Mouse (Mus musculus) natural killer cell, adult 2 months (primary cell): ENCODE measurements around the gene Spem1.
"Not testable (repeated sequence)": the region's sequence is repeated elsewhere in the genome, so short reads cannot be mapped to it uniquely, and the experiment has no call there.

Experiments used
- DNase-seq, 2 experiments: peaks; one replicate each; pipeline ENCODE4 v3.0.0; 2022; ENCODE audit warnings: low spot score in 2 of 2

Spem1 gene

GRCm38 (mm10) chr11:69822080-69822479, at the start of gene Spem1:
Gene Spem1 (minus strand): TSS chr11:69822180.
- DNase-seq = no peak

GRCm38 (mm10) chr11:69870289-69871069, 48.5 kb upstream of the Spem1 start:
- no peak for DNase-seq

- DNase-seq = no peak
These were observed 45.4 kb upstream of the Spem1 start for GRCm38 (mm10) chr11:69867335-69867734.

GRCm38 (mm10) chr11:69865561-69865960, 43.6 kb upstream of the Spem1 start:
- no peak for DNase-seq

- DNase-seq = no peak
These were observed 42.3 kb upstream of the Spem1 start for GRCm38 (mm10) chr11:69864138-69864860.

- not testable (repeated sequence) for DNase-seq
These were observed 41.7 kb upstream of the Spem1 start for GRCm38 (mm10) chr11:69863729-69864128.

GRCm38 (mm10) chr11:69858113-69858998, 36.4 kb upstream of the Spem1 start, which contains the start of gene Tnk1:
Gene Tnk1 (minus strand): TSS chr11:69858730.
- DNase-seq = no peak

GRCm38 (mm10) chr11:69855347-69855746, 33.4 kb upstream of the Spem1 start:
- peak; percentile 44 to 65 for DNase-seq

GRCm38 (mm10) chr11:69854680-69855079, 32.7 kb upstream of the Spem1 start:
- no peak for DNase-seq

GRCm38 (mm10) chr11:69853994-69854393, 32.0 kb upstream of the Spem1 start:
- DNase-seq = no peak

- DNase-seq = no peak
These were observed 28.8 kb upstream of the Spem1 start for GRCm38 (mm10) chr11:69850754-69851153.

- no peak for DNase-seq
These were observed 27.9 kb upstream of the Spem1 start for GRCm38 (mm10) chr11:69849884-69850283.

GRCm38 (mm10) chr11:69849128-69849527, 27.1 kb upstream of the Spem1 start:
- DNase-seq = no peak

GRCm38 (mm10) chr11:69848021-69848420, 26.0 kb upstream of the Spem1 start:
- DNase-seq = no peak

GRCm38 (mm10) chr11:69846738-69847688, 25.0 kb upstream of the Spem1 start:
- DNase-seq = no peak

GRCm38 (mm10) chr11:69846198-69846680, 24.3 kb upstream of the Spem1 start, which contains the start of gene Plscr3:
Gene Plscr3 (plus strand): TSS chr11:69846376.
- peak; percentile 82 to 85 for DNase-seq

GRCm38 (mm10) chr11:69838714-69839104, 16.7 kb upstream of the Spem1 start:
- no peak for DNase-seq

GRCm38 (mm10) chr11:69837952-69838713, 16.2 kb upstream of the Spem1 start, which contains the start of gene Tmem256:
Gene Tmem256 (plus strand): TSS chr11:69838514.
- DNase-seq = peak; percentile 94

GRCm38 (mm10) chr11:69837604-69837951, 15.6 kb upstream of the Spem1 start, which contains the start of gene Nlgn2:
Gene Nlgn2 (minus strand): TSS chr11:69837784.
- no peak for DNase-seq
